ENCODE assay signal across 8 mouse cellular contexts in the genomic region with DNA sequence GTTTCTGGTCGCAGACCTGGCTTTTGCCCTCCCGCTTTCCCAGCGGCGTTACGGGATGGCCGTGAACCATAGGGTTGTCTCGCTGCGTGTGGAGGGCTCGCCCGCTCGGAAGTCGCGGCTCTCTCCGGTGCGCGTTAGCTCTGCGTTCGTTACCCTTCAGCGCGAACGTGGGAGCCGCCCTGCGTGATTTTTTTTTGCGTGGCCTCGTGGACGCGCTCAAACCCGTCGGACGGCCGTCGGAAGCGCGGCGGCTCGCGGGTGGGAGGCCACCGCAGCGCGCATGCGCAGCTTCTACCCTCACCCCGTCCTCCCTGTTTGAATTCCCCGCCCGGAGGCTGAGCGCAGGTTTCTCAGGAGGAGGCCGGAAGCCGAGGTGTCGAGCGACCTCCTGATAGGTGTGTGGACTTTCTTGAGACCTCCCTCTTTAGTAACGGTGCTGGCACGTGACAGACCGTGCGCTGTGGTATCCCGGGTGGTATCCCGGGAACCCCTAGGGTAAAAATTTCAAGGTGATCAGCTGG. TPM values are rescaled to one million over a fixed set of nuclear protein-coding genes. Genes with fewer than 3 reads are reported as not detected.
DNase-seq lines count a peak whose midpoint lies in the region; ATAC-seq lines count a peak whose summit lies in the region.

A gene (plus strand): TSS at position 314 of the 521 bp plus-strand sequence.

- peak within 1 kb of the TSS; percentile 70 for H3K4me2 ChIP-seq in kidney, embryonic 15.5 days

- peak within 1 kb of the TSS; percentile 71 for H3K9ac ChIP-seq in kidney, embryonic 15.5 days

- ATAC-seq in erythroblast, adult 5-6 weeks (replicated peaks; ENCODE audit: low FRiP score, poor library complexity, severe bottlenecking), result peak; percentile 93
- peak; percentile 98 for ATAC-seq in kidney, embryonic 15.5 days (replicated peaks; ENCODE audit: low FRiP score)
- ATAC-seq in monocyte, adult 5-6 weeks (replicated peaks; ENCODE audit: insufficient number of reproducible peaks, low FRiP score, low TSS enrichment, poor library complexity, severe bottlenecking), result peak; percentile 79

- peak within 1 kb of the TSS; percentile 81 for H3K4me3 ChIP-seq in heart, embryonic 10.5 days
- peak within 1 kb of the TSS; percentile 86 for H3K4me3 ChIP-seq in kidney, embryonic 15.5 days (replicated peaks)

- no peaks in the 10 kb centered on the region for H3K36me3 ChIP-seq in heart, embryonic 10.5 days
- no peaks in the 10 kb centered on the region for H3K36me3 ChIP-seq in kidney, embryonic 15.5 days
- H3K36me3 ChIP-seq in splenic B cell, adult 2 months (ENCODE audit: control insufficient read depth, insufficient read depth, low read length, poor library complexity, severe bottlenecking), result no peaks in the 10 kb centered on the region

- H3K27me3 ChIP-seq in heart, embryonic 10.5 days (ENCODE audit: insufficient read depth, poor library complexity, severe bottlenecking), result no peaks in the 10 kb centered on the region
- no peaks in the 10 kb centered on the region for H3K27me3 ChIP-seq in kidney, embryonic 15.5 days
- H3K27me3 ChIP-seq in splenic B cell, adult 2 months (ENCODE audit: control insufficient read depth, insufficient read depth, low read length, poor library complexity, severe bottlenecking), result no peaks in the 10 kb centered on the region

- peak; percentile 88 for DNase-seq in B cell, adult 2 months
- peak; percentile 99 for DNase-seq in brain, adult 2 months (ENCODE audit: low read depth, low spot score)
- DNase-seq in heart, embryonic 10.5 days (ENCODE audit: low spot score), result peak; percentile 98
- peak; percentile 94 for DNase-seq in liver
- DNase-seq in splenic B cell, adult 2 months (ENCODE audit: low read depth, low spot score), result peak; percentile 97

- H3K4me1 ChIP-seq in heart, embryonic 10.5 days, result no peaks in the 10 kb centered on the region
- H3K4me1 ChIP-seq in kidney, embryonic 15.5 days, result 0 out of 2 replicates have a peak, but pooled peaks cover 3% of the 10 kb centered on the region

- under 1% methylated on average over 55 of the region's 55 CpGs for WGBS in heart, embryonic 10.5 days
- 0% methylated on average over 55 of the region's 55 CpGs for WGBS in kidney, embryonic 15.5 days

- peak within 1 kb of the TSS; percentile 95 for H3K27ac ChIP-seq in heart, embryonic 10.5 days
- peak within 1 kb of the TSS; percentile 90 for H3K27ac ChIP-seq in kidney, embryonic 15.5 days

- no peaks in the 10 kb centered on the region for H3K9me3 ChIP-seq in heart, embryonic 10.5 days
- no peaks in the 10 kb centered on the region for H3K9me3 ChIP-seq in kidney, embryonic 15.5 days (replicated peaks)

RNA-seq across cellular contexts. Expression of the gene that starts here (rescaled TPM):
- not detected in 2 replicates for total RNA-seq in erythroblast, adult 5-6 weeks (2015; ENCODE audit: low replicate concordance)
- not detected in 2 replicates for total RNA-seq in erythroblast, adult 5-6 weeks (2017; ENCODE audit: low replicate concordance)
- polyA plus RNA-seq in heart, embryonic 10.5 days (2016; fragmentation: Nextera tagmentation; extraction: Ambion mirVana), result 14.2 and 22.7 TPM in 2 replicates
- 0.53 and 0.59 TPM in 2 replicates for polyA plus RNA-seq in kidney, embryonic 15.5 days (2015; fragmentation: Nextera tagmentation; extraction: Ambion mirVana)
- not detected in 3 replicates for total RNA-seq in monocyte, adult 5-6 weeks (2017)

Comparison
In these comparisons a context has a peak if more than half of its experiments do, and no peak if none do; other contexts are left out.
1. Peak in every context shown above with its lines: DNase-seq, ATAC-seq, H3K4me3 ChIP-seq and H3K27ac ChIP-seq.
2. Peak in ATAC-seq in erythroblast, adult 5-6 weeks; RNA of the gene not detected or under 1 TPM.
3. Peak in ATAC-seq, H3K4me3 ChIP-seq, H3K27ac ChIP-seq, H3K9ac ChIP-seq and H3K4me2 ChIP-seq in kidney, embryonic 15.5 days; RNA of the gene not detected or under 1 TPM.
4. Peak in ATAC-seq in monocyte, adult 5-6 weeks; RNA of the gene not detected or under 1 TPM.